Mouse (Mus musculus) limb, embryonic 12.5 days (tissue): Measurements from ENCODE around the gene Ivl. TPM values are rescaled to one million over a fixed set of nuclear protein-coding genes. Genes with fewer than 3 reads are reported as not detected.

Source experiments
- ATAC-seq: fragments of 200-750 bp; cut with Nextera tagmentation; 2 replicates; pipeline ENCODE4 v1.8.0; 2017; ENCODE audit warnings: low read depth, moderate TSS enrichment; ENCODE audit not compliant: insufficient number of reproducible peaks, insufficient read depth, low FRiP score, low TSS enrichment
- H3K27ac ChIP-seq: fragments of 300-500 bp; sonication (generic); 2 replicates; pipeline ENCODE4 v1.5.1; 2016; ENCODE audit warnings: mild to moderate bottlenecking, moderate library complexity
- H3K27me3 ChIP-seq: fragments of 300-500 bp; sonication (generic); 2 replicates; pipeline ENCODE4 v1.6.1; 2016; ENCODE audit warnings: mild to moderate bottlenecking, moderate library complexity
- H3K36me3 ChIP-seq: fragments of 300-500 bp; sonication (generic); 2 replicates; pipeline ENCODE4 v1.6.1; 2016; ENCODE audit warnings: mild to moderate bottlenecking, moderate library complexity
- H3K4me1 ChIP-seq: fragments of 300-500 bp; sonication (generic); replicated peaks from 2 replicates; pipeline ENCODE4 v1.6.1; 2016
- H3K4me2 ChIP-seq: fragments of 300-500 bp; sonication (generic); 2 replicates; pipeline ENCODE4 v1.6.1; 2016; ENCODE audit warnings: mild to moderate bottlenecking, moderate library complexity
- H3K4me3 ChIP-seq: fragments of 300-500 bp; sonication (generic); replicated peaks from 2 replicates; pipeline ENCODE4 v1.5.1; 2016; ENCODE audit warnings: mild to moderate bottlenecking
- H3K9ac ChIP-seq: fragments of 300-500 bp; sonication (generic); replicated peaks from 2 replicates; pipeline ENCODE4 v1.6.1; 2016; ENCODE audit warnings: mild to moderate bottlenecking, moderate library complexity
- H3K9me3 ChIP-seq: fragments of 300-500 bp; sonication (generic); 2 replicates; pipeline ENCODE4 v1.6.1; 2016; ENCODE audit warnings: mild to moderate bottlenecking, moderate library complexity
- WGBS: fragments of 180-500 bp; shearing (Covaris S2); methylation state at CpG from one replicate; pipeline ENCODE4 v1.1.7; 2016; 5-methylcytosine and 5-hydroxymethylcytosine counted together
- polyA plus RNA-seq: library from polyadenylated mRNA; unstranded; fragments of >200 nt; fragmentation: Nextera tagmentation; extraction: Ambion mirVana; gene quantifications from 2 replicates; pipeline ENCODE4 v1.2.1, GENCODE M21; 2016

Ivl gene
- 0.18 TPM in 1 of 2 replicates, not detected in the other for polyA plus RNA-seq

- Histone ChIP-seq H3K4me1 (no peaks in the 10 kb centered on the region), H3K9ac (no peak within 1 kb of the TSS), H3K27me3 (no peaks in the 10 kb centered on the region), H3K4me3 (no peak within 1 kb of the TSS), H3K4me2 (no peak within 1 kb of the TSS), H3K9me3 (no peaks in the 10 kb centered on the region), H3K27ac (no peak within 1 kb of the TSS), H3K36me3 (no peaks in the 10 kb centered on the region)
- ATAC-seq: no peak
- WGBS: 63% methylated on average over 1 of the region's 1 CpGs
These were observed at the start of gene Ivl for GRCm38 (mm10) chr3:92573449-92574041. Ivl (minus strand) TSS chr3:92573735.

- ATAC-seq: no peak
- Histone ChIP-seq H3K27me3 (no peaks in the 10 kb centered on the region), H3K4me1 (no peaks in the 10 kb centered on the region), H3K36me3 (no peaks in the 10 kb centered on the region), H3K27ac (no peak within 1 kb of the TSS), H3K9ac (no peak within 1 kb of the TSS), H3K4me2 (no peak within 1 kb of the TSS), H3K9me3 (no peaks in the 10 kb centered on the region), H3K4me3 (no peak within 1 kb of the TSS)
- 82% methylated on average over 2 of the region's 2 CpGs for WGBS
These were observed 48.0 kb upstream of the Ivl start, which contains the start of gene Lce6a for GRCm38 (mm10) chr3:92621560-92621959. Lce6a (minus strand) TSS chr3:92621660.

GRCm38 (mm10) chr3:92609804-92610203 lies 36.3 kb upstream of the Ivl start:
- WGBS: 52% methylated on average over 1 of the region's 1 CpGs
- H3K4me3 ChIP-seq: no peak overlapping the region
- H3K36me3 ChIP-seq: no peaks in the 10 kb centered on the region
- H3K4me2 ChIP-seq: no peak overlapping the region
- H3K9me3 ChIP-seq: no peaks in the 10 kb centered on the region
- ATAC-seq: no peak
- no peak overlapping the region for H3K9ac ChIP-seq
- no peak overlapping the region for H3K27ac ChIP-seq
- no peaks in the 10 kb centered on the region for H3K4me1 ChIP-seq
- no peaks in the 10 kb centered on the region for H3K27me3 ChIP-seq

- no peaks in the 10 kb centered on the region for H3K27me3 ChIP-seq
These were observed 33.9 kb upstream of the Ivl start, which contains the start of gene 2210017I01Rik for GRCm38 (mm10) chr3:92607392-92607791. 2210017I01Rik (minus strand) TSS chr3:92607492.

GRCm38 (mm10) chr3:92602169-92602568 lies 28.6 kb upstream of the Ivl start:
- no peak overlapping the region for H3K4me2 ChIP-seq
- no peaks in the 10 kb centered on the region for H3K27me3 ChIP-seq
- no peak for ATAC-seq
- H3K36me3 ChIP-seq: no peaks in the 10 kb centered on the region
- H3K9me3 ChIP-seq: no peaks in the 10 kb centered on the region
- H3K4me1 ChIP-seq: no peaks in the 10 kb centered on the region
- H3K9ac ChIP-seq: no peak overlapping the region
- H3K4me3 ChIP-seq: no peak overlapping the region
- no peak overlapping the region for H3K27ac ChIP-seq
- 35% methylated on average over 1 of the region's 1 CpGs for WGBS

More at GRCm38 (mm10) chr3:92607392-92607791, 33.9 kb upstream of the Ivl start, which contains the start of gene 2210017I01Rik:
- no peaks in the 10 kb centered on the region for H3K9me3 ChIP-seq
- H3K4me3 ChIP-seq: no peak within 1 kb of the TSS
- no peak for ATAC-seq
- no peaks in the 10 kb centered on the region for H3K36me3 ChIP-seq
- H3K27ac ChIP-seq: no peak within 1 kb of the TSS
- no peak within 1 kb of the TSS for H3K9ac ChIP-seq
- H3K4me2 ChIP-seq: no peak within 1 kb of the TSS
- H3K4me1 ChIP-seq: no peaks in the 10 kb centered on the region

- Histone ChIP-seq H3K27me3 (no peaks in the 10 kb centered on the region), H3K4me3 (no peak overlapping the region), H3K36me3 (no peaks in the 10 kb centered on the region), H3K4me2 (no peak overlapping the region), H3K9ac (no peak overlapping the region), H3K9me3 (no peaks in the 10 kb centered on the region), H3K27ac (no peak overlapping the region), H3K4me1 (no peaks in the 10 kb centered on the region)
- no peak for ATAC-seq
- 47% methylated on average over 1 of the region's 1 CpGs for WGBS
These were observed 26.9 kb upstream of the Ivl start for GRCm38 (mm10) chr3:92600456-92600855.

- H3K4me3 ChIP-seq: no peak overlapping the region
- no peak for ATAC-seq
- H3K9me3 ChIP-seq: no peaks in the 10 kb centered on the region
These were observed 26.4 kb upstream of the Ivl start for GRCm38 (mm10) chr3:92599973-92600372.

GRCm38 (mm10) chr3:92598429-92598828 lies 24.9 kb upstream of the Ivl start:
- ATAC-seq: no peak
- no peak overlapping the region for H3K4me3 ChIP-seq
- H3K4me1 ChIP-seq: no peaks in the 10 kb centered on the region
- H3K27ac ChIP-seq: no peak overlapping the region
- no peaks in the 10 kb centered on the region for H3K9me3 ChIP-seq
- H3K36me3 ChIP-seq: no peaks in the 10 kb centered on the region
- no peak overlapping the region for H3K4me2 ChIP-seq
- no peaks in the 10 kb centered on the region for H3K27me3 ChIP-seq
- no peak overlapping the region for H3K9ac ChIP-seq
- 94% methylated on average over 2 of the region's 2 CpGs for WGBS

More at GRCm38 (mm10) chr3:92599973-92600372, 26.4 kb upstream of the Ivl start:
- H3K4me2 ChIP-seq: no peak overlapping the region
- no peak overlapping the region for H3K27ac ChIP-seq
- H3K36me3 ChIP-seq: no peaks in the 10 kb centered on the region
- no peaks in the 10 kb centered on the region for H3K27me3 ChIP-seq
- H3K9ac ChIP-seq: no peak overlapping the region
- H3K4me1 ChIP-seq: no peaks in the 10 kb centered on the region

GRCm38 (mm10) chr3:92588858-92589257 lies 15.3 kb upstream of the Ivl start, which contains the start of gene Smcp:
Smcp (minus strand) TSS chr3:92588997.
- no peak within 1 kb of the TSS for H3K27ac ChIP-seq
- no peak within 1 kb of the TSS for H3K4me2 ChIP-seq
- H3K4me1 ChIP-seq: no peaks in the 10 kb centered on the region
- 69% methylated on average over 1 of the region's 1 CpGs for whole genome bisulfite sequencing
- ATAC-seq: no peak
- no peaks in the 10 kb centered on the region for H3K36me3 ChIP-seq
- no peaks in the 10 kb centered on the region for H3K9me3 ChIP-seq
- no peak within 1 kb of the TSS for H3K4me3 ChIP-seq
- no peaks in the 10 kb centered on the region for H3K27me3 ChIP-seq
- no peak within 1 kb of the TSS for H3K9ac ChIP-seq

GRCm38 (mm10) chr3:92587190-92587589 lies 13.7 kb upstream of the Ivl start:
- Histone ChIP-seq H3K36me3 (no peaks in the 10 kb centered on the region), H3K9ac (no peak overlapping the region), H3K27ac (no peak overlapping the region), H3K9me3 (no peaks in the 10 kb centered on the region), H3K4me2 (no peak overlapping the region), H3K4me1 (no peaks in the 10 kb centered on the region), H3K27me3 (no peaks in the 10 kb centered on the region), H3K4me3 (no peak overlapping the region)
- WGBS: 42% methylated on average over 1 of the region's 3 CpGs
- no peak for ATAC-seq

- Histone ChIP-seq H3K4me1 (no peaks in the 10 kb centered on the region), H3K4me2 (no peak overlapping the region), H3K27ac (no peak overlapping the region), H3K27me3 (no peaks in the 10 kb centered on the region), H3K36me3 (no peaks in the 10 kb centered on the region), H3K4me3 (no peak overlapping the region), H3K9ac (no peak overlapping the region), H3K9me3 (no peaks in the 10 kb centered on the region)
- no peak for ATAC-seq
- WGBS: 65% methylated on average over 1 of the region's 1 CpGs
These were observed 11.5 kb upstream of the Ivl start for GRCm38 (mm10) chr3:92585055-92585454.
